Mouse (Mus musculus): ENCODE results near the gene Spdef.
A peak's percentile ranks its signal among the peaks of the same experiment; 100 is the strongest.

Spdef gene

GRCm38 (mm10) chr17:27728770-27729169 lies at the start of gene Spdef:
Gene Spdef, minus strand, starts transcription at chr17:27728955.
- DNase-seq (ENCODE audit: low read depth, low spot score), result no peak
- no peaks in the 10 kb centered on the region for H3K36me3 ChIP-seq (ENCODE audit: control insufficient read depth, insufficient read depth, low read length, poor library complexity, severe bottlenecking)
- no peaks in the 10 kb centered on the region for H3K27me3 ChIP-seq (ENCODE audit: control insufficient read depth, insufficient read depth, low read length, poor library complexity, severe bottlenecking)

GRCm38 (mm10) chr17:27777823-27778222 lies 49.1 kb upstream of the Spdef start:
- no peak for DNase-seq (ENCODE audit: low read depth, low spot score)
- no peaks in the 10 kb centered on the region for H3K27me3 ChIP-seq (ENCODE audit: control insufficient read depth, insufficient read depth, low read length, poor library complexity, severe bottlenecking)
- peaks cover 3% of the 10 kb centered on the region; the same call in 1 of the 2 replicates for H3K36me3 ChIP-seq (ENCODE audit: control insufficient read depth, insufficient read depth, low read length, poor library complexity, severe bottlenecking)

- H3K36me3 ChIP-seq (ENCODE audit: control insufficient read depth, insufficient read depth, low read length, poor library complexity, severe bottlenecking), result peaks cover 1% of the 10 kb centered on the region; the same call in 1 of the 2 replicates
- no peak for DNase-seq (ENCODE audit: low read depth, low spot score)
- no peaks in the 10 kb centered on the region for H3K27me3 ChIP-seq (ENCODE audit: control insufficient read depth, insufficient read depth, low read length, poor library complexity, severe bottlenecking)
These were observed 45.4 kb upstream of the Spdef start for GRCm38 (mm10) chr17:27774198-27774597.

- DNase-seq (ENCODE audit: low read depth, low spot score), result no peak
- Histone ChIP-seq H3K27me3 (ENCODE audit: control insufficient read depth, insufficient read depth, low read length, poor library complexity, severe bottlenecking) (no peaks in the 10 kb centered on the region), H3K36me3 (ENCODE audit: control insufficient read depth, insufficient read depth, low read length, poor library complexity, severe bottlenecking) (peaks cover 1% of the 10 kb centered on the region)
These were observed 42.9 kb upstream of the Spdef start for GRCm38 (mm10) chr17:27771616-27772015.

- Histone ChIP-seq H3K27me3 (ENCODE audit: control insufficient read depth, insufficient read depth, low read length, poor library complexity, severe bottlenecking) (no peaks in the 10 kb centered on the region), H3K36me3 (ENCODE audit: control insufficient read depth, insufficient read depth, low read length, poor library complexity, severe bottlenecking) (no peaks in the 10 kb centered on the region; the same call in none of the 2 replicates)
- DNase-seq (ENCODE audit: low read depth, low spot score), result peak; percentile 69
These were observed 40.2 kb upstream of the Spdef start for GRCm38 (mm10) chr17:27768817-27769542.

- H3K36me3 ChIP-seq (ENCODE audit: control insufficient read depth, insufficient read depth, low read length, poor library complexity, severe bottlenecking), result no peaks in the 10 kb centered on the region; the same call in none of the 2 replicates
- DNase-seq (ENCODE audit: low read depth, low spot score), result no peak
- no peaks in the 10 kb centered on the region for H3K27me3 ChIP-seq (ENCODE audit: control insufficient read depth, insufficient read depth, low read length, poor library complexity, severe bottlenecking)
These were observed 38.8 kb upstream of the Spdef start for GRCm38 (mm10) chr17:27767543-27767942.

GRCm38 (mm10) chr17:27767120-27767519 lies 38.4 kb upstream of the Spdef start:
- no peaks in the 10 kb centered on the region for H3K27me3 ChIP-seq (ENCODE audit: control insufficient read depth, insufficient read depth, low read length, poor library complexity, severe bottlenecking)
- no peak for DNase-seq (ENCODE audit: low read depth, low spot score)
- H3K36me3 ChIP-seq (ENCODE audit: control insufficient read depth, insufficient read depth, low read length, poor library complexity, severe bottlenecking), result no peaks in the 10 kb centered on the region; the same call in none of the 2 replicates

GRCm38 (mm10) chr17:27765066-27765465 lies 36.3 kb upstream of the Spdef start:
- Histone ChIP-seq H3K27me3 (ENCODE audit: control insufficient read depth, insufficient read depth, low read length, poor library complexity, severe bottlenecking) (no peaks in the 10 kb centered on the region), H3K36me3 (ENCODE audit: control insufficient read depth, insufficient read depth, low read length, poor library complexity, severe bottlenecking) (no peaks in the 10 kb centered on the region; the same call in none of the 2 replicates)
- no peak for DNase-seq (ENCODE audit: low read depth, low spot score)

GRCm38 (mm10) chr17:27764453-27764852 lies 35.7 kb upstream of the Spdef start:
- peak; percentile 42 for DNase-seq (ENCODE audit: low read depth, low spot score)
- Histone ChIP-seq H3K36me3 (ENCODE audit: control insufficient read depth, insufficient read depth, low read length, poor library complexity, severe bottlenecking) (no peaks in the 10 kb centered on the region; the same call in none of the 2 replicates), H3K27me3 (ENCODE audit: control insufficient read depth, insufficient read depth, low read length, poor library complexity, severe bottlenecking) (no peaks in the 10 kb centered on the region)

GRCm38 (mm10) chr17:27762884-27763283 lies 34.1 kb upstream of the Spdef start:
- H3K36me3 ChIP-seq (ENCODE audit: control insufficient read depth, insufficient read depth, low read length, poor library complexity, severe bottlenecking), result no peaks in the 10 kb centered on the region; the same call in none of the 2 replicates
- H3K27me3 ChIP-seq (ENCODE audit: control insufficient read depth, insufficient read depth, low read length, poor library complexity, severe bottlenecking), result no peaks in the 10 kb centered on the region
- DNase-seq (ENCODE audit: low read depth, low spot score), result no peak

GRCm38 (mm10) chr17:27761639-27762336 lies 33.0 kb upstream of the Spdef start:
- Histone ChIP-seq H3K27me3 (ENCODE audit: control insufficient read depth, insufficient read depth, low read length, poor library complexity, severe bottlenecking) (no peaks in the 10 kb centered on the region), H3K36me3 (ENCODE audit: control insufficient read depth, insufficient read depth, low read length, poor library complexity, severe bottlenecking) (no peaks in the 10 kb centered on the region; the same call in none of the 2 replicates)
- DNase-seq (ENCODE audit: low read depth, low spot score), result peak; percentile 73

GRCm38 (mm10) chr17:27760169-27760568 lies 31.4 kb upstream of the Spdef start:
- no peak for DNase-seq (ENCODE audit: low read depth, low spot score)
- no peaks in the 10 kb centered on the region for H3K36me3 ChIP-seq (ENCODE audit: control insufficient read depth, insufficient read depth, low read length, poor library complexity, severe bottlenecking)
- H3K27me3 ChIP-seq (ENCODE audit: control insufficient read depth, insufficient read depth, low read length, poor library complexity, severe bottlenecking), result no peaks in the 10 kb centered on the region

- no peaks in the 10 kb centered on the region; the same call in 1 of the 2 replicates for H3K36me3 ChIP-seq (ENCODE audit: control insufficient read depth, insufficient read depth, low read length, poor library complexity, severe bottlenecking)
- H3K27me3 ChIP-seq (ENCODE audit: control insufficient read depth, insufficient read depth, low read length, poor library complexity, severe bottlenecking), result no peaks in the 10 kb centered on the region
- no peak for DNase-seq (ENCODE audit: low read depth, low spot score)
These were observed 22.8 kb upstream of the Spdef start for GRCm38 (mm10) chr17:27751314-27752202.

- Histone ChIP-seq H3K36me3 (ENCODE audit: control insufficient read depth, insufficient read depth, low read length, poor library complexity, severe bottlenecking) (no peaks in the 10 kb centered on the region; the same call in 1 of the 2 replicates), H3K27me3 (ENCODE audit: control insufficient read depth, insufficient read depth, low read length, poor library complexity, severe bottlenecking) (no peaks in the 10 kb centered on the region)
- no peak for DNase-seq (ENCODE audit: low read depth, low spot score)
These were observed 21.7 kb upstream of the Spdef start for GRCm38 (mm10) chr17:27750451-27750942.

Measured in splenic B cell, adult 2 months (primary cell).